In the genomic region with DNA sequence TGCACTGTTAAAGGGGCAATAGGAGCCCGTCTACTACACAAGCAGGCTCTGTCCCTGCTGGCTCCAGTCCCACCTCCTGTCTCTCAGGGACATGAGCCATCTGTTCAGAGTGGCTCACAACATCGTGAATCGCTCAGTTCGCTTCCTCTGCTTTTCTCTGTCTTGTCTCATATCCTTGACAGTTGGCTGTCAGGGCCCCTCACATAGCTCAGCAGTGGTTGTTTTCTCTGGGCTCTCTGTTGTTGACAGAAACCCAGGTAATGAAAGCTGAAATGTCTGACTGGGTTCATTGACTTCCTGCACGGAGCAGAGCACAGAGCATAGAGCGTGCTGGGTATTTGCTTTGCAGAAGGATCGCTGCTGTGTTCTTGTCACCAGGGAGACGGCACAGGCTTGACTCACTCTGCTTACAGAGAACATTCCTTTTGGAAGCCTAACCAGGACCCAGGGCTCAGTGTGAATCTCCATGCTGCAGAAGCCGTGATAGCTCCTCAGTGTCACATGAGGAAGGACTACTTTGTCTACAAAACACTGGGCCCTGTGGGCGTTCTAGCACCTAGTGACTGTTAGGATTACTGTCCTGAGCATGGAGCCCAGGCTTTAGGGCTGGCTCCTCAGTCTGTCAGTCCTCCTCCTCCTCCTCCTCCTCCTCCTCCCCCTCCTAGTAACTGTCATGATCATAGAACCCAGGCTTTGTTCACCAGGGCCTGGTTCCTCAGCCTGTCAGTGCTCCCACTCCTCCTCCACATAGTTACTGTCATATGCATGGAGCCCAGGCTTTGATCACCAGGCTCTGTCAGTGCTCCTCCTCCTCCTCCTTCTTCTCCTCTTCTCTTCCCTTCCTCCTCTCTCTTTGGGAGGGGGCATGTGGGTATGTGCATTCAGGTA, we compare ENCODE assay signal across 8 mouse cellular contexts.
A peak's percentile ranks its signal among the peaks of the same experiment; 100 is the strongest.
DNase-seq lines count a peak whose midpoint lies in the region; ATAC-seq and TF ChIP-seq lines count a peak whose summit lies in the region.

No protein-coding gene starts in this region.

- H3K27ac ChIP-seq in forebrain, embryonic 13.5 days = peak overlapping the region; percentile 54; the same call in 1 of the 2 replicates
- no peak overlapping the region for H3K27ac ChIP-seq in forebrain, embryonic 11.5 days (ENCODE audit: low read depth, low read length)
- peak overlapping the region; percentile 42 for H3K27ac ChIP-seq in forebrain, postnatal 0 days (ENCODE audit: low read depth, low read length)
- H3K27ac ChIP-seq in liver, embryonic 16.5 days (ENCODE audit: low read length) = peak overlapping the region; percentile 16
- peak overlapping the region; percentile 76 for H3K27ac ChIP-seq in olfactory bulb, adult 2 months (ENCODE audit: insufficient read depth, low read depth, low read length)

- intact Hi-C loops in heart, postnatal 14 days (cut with DNase I) = no loop called here

- 61% methylated on average over 10 of the region's 10 CpGs for WGBS in forebrain, embryonic 13.5 days
- WGBS in forebrain, embryonic 11.5 days = 71% methylated on average over 10 of the region's 10 CpGs
- 31% methylated on average over 10 of the region's 10 CpGs for WGBS in forebrain, postnatal 0 days
- WGBS in liver, embryonic 16.5 days (ENCODE audit: insufficient replicate concordance) = 42% methylated on average over 10 of the region's 10 CpGs
- 21% methylated on average over 10 of the region's 10 CpGs for WGBS in olfactory bulb, adult 2 months

- TF ChIP-seq CTCF in forebrain, postnatal 0 days (IDR thresholded peaks at IDR 0.05; ENCODE audit: low read depth) = no peak
- no peak for TF ChIP-seq CTCF in olfactory bulb, adult 2 months (IDR thresholded peaks at IDR 0.05; ENCODE audit: insufficient read depth, low read depth, low read length)

- H3K9me3 ChIP-seq in forebrain, embryonic 13.5 days (replicated peaks) = no peaks in the 10 kb centered on the region
- no peaks in the 10 kb centered on the region for H3K9me3 ChIP-seq in forebrain, embryonic 11.5 days (ENCODE audit: control insufficient read depth, low read length)
- H3K9me3 ChIP-seq in forebrain, postnatal 0 days (ENCODE audit: low read length) = no peaks in the 10 kb centered on the region
- no peaks in the 10 kb centered on the region for H3K9me3 ChIP-seq in liver, embryonic 16.5 days (replicated peaks; ENCODE audit: control insufficient read depth, low read length)

- TF ChIP-seq POLR2A in olfactory bulb, adult 2 months (IDR thresholded peaks at IDR 0.05; ENCODE audit: insufficient read depth, low read depth, low read length) = no peak

- H3K27me3 ChIP-seq in forebrain, embryonic 13.5 days = no peaks in the 10 kb centered on the region
- H3K27me3 ChIP-seq in forebrain, embryonic 11.5 days (ENCODE audit: control insufficient read depth, insufficient read depth, low read length) = no peaks in the 10 kb centered on the region
- no peaks in the 10 kb centered on the region for H3K27me3 ChIP-seq in forebrain, postnatal 0 days (ENCODE audit: insufficient read depth, low read length)
- H3K27me3 ChIP-seq in liver, embryonic 16.5 days (ENCODE audit: control insufficient read depth, insufficient read depth, low read depth, low read length) = no peaks in the 10 kb centered on the region

- no peaks in the 10 kb centered on the region for H3K36me3 ChIP-seq in forebrain, embryonic 13.5 days (ENCODE audit: poor library complexity, severe bottlenecking)
- H3K36me3 ChIP-seq in forebrain, embryonic 11.5 days (ENCODE audit: control insufficient read depth, insufficient read depth, low read length) = no peaks in the 10 kb centered on the region
- H3K36me3 ChIP-seq in forebrain, postnatal 0 days (ENCODE audit: insufficient read depth) = no peaks in the 10 kb centered on the region
- no peaks in the 10 kb centered on the region for H3K36me3 ChIP-seq in liver, embryonic 16.5 days (ENCODE audit: control insufficient read depth, insufficient read depth)

- H3K4me3 ChIP-seq in forebrain, embryonic 13.5 days = no peak overlapping the region
- H3K4me3 ChIP-seq in forebrain, embryonic 11.5 days (ENCODE audit: low read depth, low read length) = no peak overlapping the region
- no peak overlapping the region for H3K4me3 ChIP-seq in forebrain, postnatal 0 days (ENCODE audit: low read depth, low read length)
- no peak overlapping the region for H3K4me3 ChIP-seq in liver, embryonic 16.5 days (ENCODE audit: low read depth, low read length)
- no peak overlapping the region for H3K4me3 ChIP-seq in olfactory bulb, adult 2 months (ENCODE audit: insufficient read depth, low read depth, low read length)

- no peak for DNase-seq in forebrain, embryonic 11.5 days (ENCODE audit: low spot score)
- peak; percentile 72 for DNase-seq in forebrain, postnatal 0 days
- DNase-seq in heart, postnatal 14 days = peak; percentile 76 to 83
- DNase-seq in kidney, postnatal 36 days = peak; percentile 65 to 72
- DNase-seq in T-cell, adult 2 months (ENCODE audit: low spot score) = no peak

- ATAC-seq in forebrain, embryonic 13.5 days = peak; percentile 78
- ATAC-seq in forebrain, embryonic 11.5 days (replicated peaks; ENCODE audit: low FRiP score) = no peak
- peak; percentile 95 for ATAC-seq in forebrain, postnatal 0 days
- ATAC-seq in liver, embryonic 16.5 days (ENCODE audit: low read depth) = peak; percentile 80

- H3K9ac ChIP-seq in forebrain, embryonic 13.5 days = no peak overlapping the region
- no peak overlapping the region for H3K9ac ChIP-seq in forebrain, embryonic 11.5 days (ENCODE audit: low read length)
- no peak overlapping the region for H3K9ac ChIP-seq in forebrain, postnatal 0 days
- H3K9ac ChIP-seq in liver, embryonic 16.5 days (ENCODE audit: low read depth, low read length) = no peak overlapping the region

- no peaks in the 10 kb centered on the region for H3K4me1 ChIP-seq in forebrain, embryonic 13.5 days
- H3K4me1 ChIP-seq in forebrain, embryonic 11.5 days (replicated peaks; ENCODE audit: control insufficient read depth, insufficient read depth, low read length) = no peaks in the 10 kb centered on the region
- no peaks in the 10 kb centered on the region for H3K4me1 ChIP-seq in forebrain, postnatal 0 days (ENCODE audit: insufficient read depth)
- H3K4me1 ChIP-seq in liver, embryonic 16.5 days (ENCODE audit: control insufficient read depth, low read depth, low read length) = no peaks in the 10 kb centered on the region; the same call in 1 of the 2 replicates
- peaks cover 31% of the 10 kb centered on the region for H3K4me1 ChIP-seq in olfactory bulb, adult 2 months (ENCODE audit: control insufficient read depth, insufficient read depth, low read length)

- H3K4me2 ChIP-seq in forebrain, embryonic 13.5 days = no peak overlapping the region
- H3K4me2 ChIP-seq in forebrain, embryonic 11.5 days (ENCODE audit: low read depth, low read length, severe bottlenecking) = no peak overlapping the region
- no peak overlapping the region for H3K4me2 ChIP-seq in forebrain, postnatal 0 days (ENCODE audit: low read depth)
- H3K4me2 ChIP-seq in liver, embryonic 16.5 days (ENCODE audit: low read depth, low read length) = no peak overlapping the region

Comparison
In these comparisons a context has a peak if more than half of its experiments do, and no peak if none do; other contexts are left out.
1. DNase-seq: peak in forebrain, postnatal 0 days (single experiment), heart, postnatal 14 days (2 of 2) and kidney, postnatal 36 days (2 of 2); none in forebrain, embryonic 11.5 days (single experiment) and T-cell, adult 2 months (single experiment).